Mouse (Mus musculus) layer of hippocampus, adult 11-12 months (tissue): ENCODE results near the gene Cacybp.

Experiments used
- DNase-seq: peaks from one replicate; pipeline ENCODE4 v3.0.0; 2022; ENCODE audit warnings: low spot score

The Cacybp gene

DNA sequence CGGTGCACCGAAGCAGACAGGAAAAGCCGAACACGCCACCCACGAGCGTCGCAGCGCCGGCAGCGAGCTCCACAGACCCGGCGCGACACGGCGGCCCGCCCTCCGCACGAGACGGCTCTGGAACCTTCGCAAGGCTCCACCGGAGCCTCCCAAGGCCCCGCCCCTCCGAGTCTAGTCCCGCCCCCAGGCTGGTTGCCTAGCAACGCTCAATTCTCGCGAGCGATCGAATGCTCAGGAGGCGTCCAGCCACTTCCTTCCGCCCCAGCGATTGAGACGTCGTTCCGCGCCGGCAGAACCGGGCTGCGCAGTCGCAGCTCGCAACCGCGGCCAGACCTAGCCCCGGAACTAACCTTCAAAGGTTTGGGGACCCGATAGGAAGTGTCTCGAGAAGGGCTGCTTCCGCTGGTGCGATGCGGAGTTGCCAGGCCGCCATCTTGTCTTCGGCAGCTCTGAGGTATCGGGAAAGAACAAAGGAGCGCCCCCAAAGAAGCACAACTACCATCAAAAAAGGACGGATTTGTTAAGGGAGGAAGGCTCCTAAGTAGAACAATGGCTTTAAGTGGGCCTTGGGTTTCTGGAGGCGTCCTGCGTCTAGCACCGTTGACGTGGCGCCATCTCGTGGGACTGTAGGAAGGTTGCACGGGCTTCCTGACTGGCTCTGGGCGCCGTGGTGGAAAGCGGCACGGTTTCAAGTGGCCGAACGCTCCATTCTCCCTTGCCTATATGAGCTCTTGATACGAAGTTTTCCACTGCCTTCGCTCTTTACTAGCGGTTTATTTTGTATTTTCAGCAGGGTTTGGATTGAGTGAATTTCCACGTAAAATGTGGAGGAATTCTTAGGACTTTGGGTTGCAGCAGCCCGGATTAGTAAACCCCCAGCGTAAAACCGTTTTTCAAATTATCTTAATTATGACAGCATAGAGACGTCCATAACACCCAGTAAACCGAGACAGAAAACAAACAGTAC lies at the start of gene Cacybp:
Gene Cacybp, minus strand, starts transcription at position 173 of the 967 bp plus-strand sequence.
- peak; percentile 99 for DNase-seq

DNA sequence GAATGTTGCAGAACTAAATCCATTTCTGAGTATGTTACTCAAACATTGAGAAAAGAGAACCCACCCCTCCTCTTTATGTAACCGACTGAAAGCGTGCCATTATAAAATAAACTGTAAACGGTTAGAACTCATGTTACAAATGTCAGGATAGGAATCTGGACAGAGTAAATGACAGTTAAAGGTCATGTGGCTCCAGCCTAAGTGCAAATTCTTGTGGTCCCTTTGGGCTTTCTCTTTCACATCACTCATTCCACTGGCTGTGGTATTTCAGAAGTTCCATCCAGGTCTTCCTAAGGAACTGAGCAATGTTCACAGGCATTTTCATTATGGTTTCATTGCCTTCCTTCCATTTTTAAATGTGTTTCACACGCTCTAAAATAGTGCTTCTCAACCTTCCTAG lies 49.7 kb upstream of the Cacybp start:
- no peak for DNase-seq

DNA sequence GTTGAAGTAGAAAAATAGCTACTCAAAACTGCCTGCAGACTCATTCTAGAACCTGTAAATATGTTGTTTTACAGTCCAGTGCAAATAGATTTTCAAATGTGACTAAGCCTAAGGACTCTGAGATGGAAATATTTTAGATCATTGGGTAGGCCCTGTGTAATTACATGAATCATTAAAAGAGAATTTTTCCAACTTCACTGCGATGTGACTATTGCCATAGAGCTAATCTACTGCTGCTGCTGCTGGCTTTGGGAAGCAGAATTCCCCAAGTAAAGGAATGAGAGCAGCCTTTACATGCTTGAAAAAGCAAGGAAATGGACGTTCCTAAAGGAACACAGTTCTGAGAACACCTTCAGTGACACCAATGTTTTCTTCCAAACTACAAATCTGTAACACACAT lies 49.2 kb upstream of the Cacybp start:
- no peak for DNase-seq

DNA sequence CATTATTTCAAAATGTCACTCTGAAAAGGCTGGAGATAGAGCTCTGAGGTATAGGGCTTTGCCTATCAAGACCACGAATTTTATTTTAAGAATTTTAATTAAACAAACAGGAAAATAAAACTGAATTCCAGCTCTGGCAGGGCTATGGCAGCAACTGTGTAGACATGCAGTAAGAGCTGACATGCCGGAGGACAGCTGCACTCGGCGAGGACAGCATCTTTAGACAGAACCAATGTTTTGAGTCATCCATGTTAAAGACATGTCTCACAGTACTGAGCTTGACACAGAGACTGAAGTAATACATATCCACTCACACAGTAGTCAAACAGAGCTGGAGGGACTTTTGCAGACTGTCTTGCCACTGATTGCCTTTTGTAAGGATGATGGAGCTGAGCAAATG lies 47.9 kb upstream of the Cacybp start:
- DNase-seq: no peak

DNA sequence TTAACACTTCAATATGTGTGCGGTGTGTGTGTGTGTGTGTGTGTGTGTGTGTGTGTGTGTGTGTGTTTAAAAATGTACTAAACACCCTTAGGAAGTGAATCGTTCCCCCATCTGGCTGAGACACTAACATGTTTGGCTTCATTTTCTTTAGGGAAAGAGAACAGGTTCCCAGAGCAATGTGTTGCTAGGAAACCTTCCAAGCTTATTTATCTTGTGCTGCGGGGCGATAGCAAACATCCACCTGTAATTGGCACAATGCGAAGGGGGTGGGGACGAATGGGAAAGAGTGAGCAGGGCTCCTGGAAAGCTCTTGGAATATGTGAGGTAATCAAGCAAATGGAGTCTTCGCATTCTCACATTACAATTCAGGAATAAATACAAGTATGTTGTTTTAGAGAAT lies 47.2 kb upstream of the Cacybp start:
- DNase-seq: no peak

DNA sequence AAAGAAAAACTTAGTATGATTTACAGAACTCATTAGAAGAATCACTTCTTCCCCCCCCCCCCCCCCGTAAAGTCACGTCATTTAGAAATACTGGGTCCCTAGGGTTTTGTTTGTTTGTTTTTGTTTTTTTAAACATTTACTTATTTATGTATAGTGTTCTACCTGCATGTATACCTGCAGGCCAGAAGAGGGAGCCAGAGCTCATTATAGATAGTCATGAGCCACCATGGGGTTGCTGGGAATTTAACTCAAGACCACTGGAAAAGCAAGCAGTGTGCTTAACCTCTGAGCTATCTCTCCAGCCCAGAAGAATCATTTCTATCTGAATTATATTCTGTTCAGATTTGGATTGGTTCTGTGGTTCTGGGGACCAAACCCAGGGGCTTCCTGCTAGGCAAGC lies 40.4 kb upstream of the Cacybp start:
- DNase-seq: no peak

DNA sequence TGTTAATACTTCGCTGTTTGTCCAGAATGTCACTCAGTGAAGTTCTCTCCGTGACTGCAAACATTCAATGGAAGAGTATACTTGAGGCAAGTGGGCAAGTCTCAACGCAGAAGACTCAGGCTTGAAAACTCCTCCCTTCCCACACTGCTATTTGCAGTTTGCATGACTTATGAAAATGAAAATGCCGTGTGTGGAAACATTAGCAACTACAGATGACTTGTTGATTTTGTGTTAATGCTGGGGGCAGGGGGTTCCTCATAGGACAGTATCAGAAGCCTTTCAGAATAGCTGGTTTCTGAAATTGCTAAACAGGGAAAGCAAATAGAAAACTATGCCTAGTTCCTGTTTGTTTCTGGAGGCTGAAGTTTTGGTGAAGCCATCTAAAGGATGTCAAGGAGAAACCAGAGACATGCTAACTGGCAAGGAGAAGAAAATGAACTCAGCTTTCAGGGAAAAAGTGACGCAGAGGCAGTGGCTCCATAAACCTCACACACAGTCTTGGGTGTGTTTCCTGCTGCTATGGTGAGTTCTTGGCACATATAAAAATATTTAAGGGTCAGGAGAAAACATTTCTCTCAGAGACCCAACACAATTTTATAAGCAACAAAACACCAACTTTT lies 38.8 kb upstream of the Cacybp start:
- no peak for DNase-seq

DNA sequence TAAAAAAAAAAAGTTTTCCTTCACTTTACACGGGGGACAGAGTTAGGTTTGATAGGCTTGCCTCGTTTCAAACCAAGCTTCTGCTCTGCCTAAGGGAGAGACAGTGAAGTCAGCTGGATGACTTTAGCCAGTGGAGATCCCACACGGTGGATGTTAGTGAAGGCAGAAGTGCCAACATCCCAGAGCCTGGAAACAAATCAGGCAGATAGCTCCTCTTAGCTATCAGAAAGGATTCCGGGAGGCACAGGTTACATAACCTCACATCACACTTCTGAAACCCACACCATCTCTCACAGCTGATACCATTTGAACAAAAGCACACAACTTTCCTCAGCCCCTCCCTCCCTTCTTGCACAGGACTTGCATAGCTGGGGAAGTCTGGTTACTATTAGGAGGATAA lies 38.1 kb upstream of the Cacybp start:
- no peak for DNase-seq

DNA sequence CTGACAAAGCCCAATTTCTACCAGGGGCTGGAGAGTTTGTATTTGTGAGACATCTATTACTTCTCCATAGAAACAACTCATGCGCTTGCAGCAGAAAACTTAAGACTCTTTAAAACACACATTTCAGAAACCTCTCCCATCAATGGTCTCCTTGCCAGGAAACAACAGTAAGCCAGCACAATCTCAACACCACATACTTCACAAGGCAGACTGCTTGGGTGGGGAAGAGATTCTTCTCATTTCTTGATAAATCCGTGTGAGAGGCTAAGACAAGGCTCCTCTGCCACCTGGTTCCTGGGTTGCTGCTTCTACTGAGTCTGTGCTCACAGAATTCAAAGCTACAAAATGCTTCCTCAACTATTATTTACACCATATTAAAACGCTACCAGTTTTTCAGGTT lies 37.1 kb upstream of the Cacybp start:
- no peak for DNase-seq

DNA sequence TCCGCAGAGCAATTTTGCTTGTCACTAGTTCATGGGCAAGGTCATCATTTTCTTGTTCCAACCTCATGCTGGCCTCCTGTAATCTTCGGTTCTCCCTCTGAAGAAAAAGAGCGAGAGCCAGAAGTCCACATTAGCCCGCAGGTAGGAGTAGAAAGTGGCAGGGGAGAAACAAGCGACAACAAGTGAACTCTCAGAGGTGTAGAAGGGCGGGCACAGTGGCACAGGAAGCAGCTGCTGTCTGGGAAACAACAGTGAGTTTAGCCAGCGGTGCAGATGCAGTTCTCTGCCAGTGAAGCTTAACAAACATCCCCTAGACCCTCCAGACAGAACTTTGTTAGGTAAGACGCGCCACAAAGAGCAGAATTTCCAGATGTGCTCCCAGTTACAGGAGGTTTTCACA lies 34.8 kb upstream of the Cacybp start:
- no peak for DNase-seq

DNA sequence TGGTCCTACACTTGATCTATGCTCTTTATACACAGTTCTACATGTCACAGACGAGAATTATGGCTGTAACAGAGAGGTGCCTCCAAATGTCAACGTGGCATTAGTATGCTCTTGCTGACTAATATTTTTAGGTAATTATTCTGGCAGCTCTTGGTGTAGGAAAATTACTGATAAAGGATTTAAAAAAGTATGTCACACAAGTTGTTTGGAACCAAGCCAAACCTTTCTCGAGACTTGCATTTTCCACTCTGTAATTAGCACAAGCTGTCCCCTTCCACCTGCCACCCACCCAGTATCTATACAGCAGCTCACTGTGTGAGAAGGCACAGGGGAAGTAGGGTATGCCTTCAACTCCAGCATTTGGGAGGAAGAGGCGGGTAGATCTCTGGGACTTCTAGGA lies 34.2 kb upstream of the Cacybp start:
- DNase-seq: peak; percentile 23

DNA sequence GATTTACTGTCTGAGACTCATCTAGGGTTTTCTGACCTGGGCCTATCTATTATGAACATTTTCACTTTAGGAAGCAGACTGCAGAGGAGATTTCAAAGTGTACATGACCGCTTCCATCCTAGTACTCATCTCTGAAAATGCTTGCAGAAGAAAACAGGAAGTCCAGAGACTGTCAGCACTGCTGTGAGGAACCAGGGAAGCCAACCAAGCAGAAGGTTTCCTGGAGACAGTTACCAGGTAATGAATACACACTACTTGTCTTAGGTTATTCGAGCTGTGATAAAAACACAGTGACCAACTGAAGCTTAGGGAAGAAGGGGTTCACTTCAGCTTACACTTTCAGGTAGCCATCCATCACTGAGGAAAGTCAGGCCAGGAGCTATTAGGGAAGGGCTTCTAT lies 33.3 kb upstream of the Cacybp start:
- DNase-seq: no peak

DNA sequence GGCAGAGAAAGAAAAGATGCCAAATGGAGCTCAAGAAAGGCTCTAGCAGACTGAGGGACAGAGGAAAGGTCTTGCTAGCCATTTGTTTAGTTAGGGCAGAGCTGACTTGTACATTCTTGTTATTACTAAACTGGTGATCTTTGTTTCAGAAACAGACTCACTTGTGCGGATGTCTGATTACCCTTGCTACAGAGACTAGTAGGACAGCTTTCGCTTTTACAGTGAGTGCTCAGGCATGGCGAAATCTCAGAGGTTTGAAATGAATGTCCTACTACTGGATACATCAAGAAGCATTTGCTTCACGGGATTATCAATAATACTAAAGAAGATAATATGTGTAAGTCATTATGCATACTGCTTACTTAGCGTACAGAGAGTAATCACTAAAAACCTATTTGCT lies 32.0 kb upstream of the Cacybp start:
- DNase-seq: no peak

DNA sequence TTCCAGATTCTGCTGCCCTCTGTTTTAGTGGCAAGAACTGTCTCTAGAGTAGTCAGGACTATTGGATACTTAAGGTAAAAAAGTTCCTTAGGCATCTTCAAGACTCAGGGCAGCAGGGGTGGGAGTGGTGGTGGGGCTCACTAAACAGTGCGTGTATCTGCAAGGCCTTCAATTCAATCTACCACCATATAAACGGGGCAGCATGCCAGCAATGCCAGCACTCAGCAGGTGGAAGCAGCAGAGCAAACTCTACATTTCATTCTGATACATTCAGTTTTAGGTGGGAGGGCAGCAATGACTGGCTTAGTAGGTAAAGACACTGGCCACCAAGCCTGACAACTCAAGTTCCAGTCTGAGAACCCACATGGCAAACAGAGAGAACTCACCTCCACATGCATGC lies 27.4 kb upstream of the Cacybp start:
- no peak for DNase-seq

DNA sequence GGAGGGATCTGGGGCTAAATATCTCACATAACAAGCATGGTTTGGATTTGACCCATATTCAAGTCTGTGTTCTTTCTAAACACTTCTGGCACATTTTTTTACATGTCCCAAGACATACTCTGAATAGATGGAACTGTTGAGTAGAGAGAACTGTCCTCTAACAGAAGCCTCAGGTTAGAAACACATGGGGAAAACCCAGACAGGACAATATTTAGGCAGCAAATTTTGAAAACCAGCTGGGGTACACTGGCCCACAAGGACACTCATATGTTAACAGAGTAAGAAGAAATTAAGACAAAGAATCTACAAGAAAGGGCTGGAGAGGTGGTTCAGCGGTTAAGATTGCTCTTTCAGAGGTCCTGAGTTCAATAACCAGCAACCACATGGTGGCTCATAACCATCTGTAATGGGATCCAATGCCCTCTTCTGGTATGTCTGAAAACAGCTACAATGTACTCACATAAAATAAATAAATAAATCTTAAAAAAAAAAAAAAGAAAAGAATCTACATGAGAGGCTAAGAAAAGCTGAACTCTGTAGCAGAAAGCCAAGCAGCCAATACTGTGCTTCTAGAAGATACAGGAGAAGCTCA lies 26.3 kb upstream of the Cacybp start:
- DNase-seq: no peak

DNA sequence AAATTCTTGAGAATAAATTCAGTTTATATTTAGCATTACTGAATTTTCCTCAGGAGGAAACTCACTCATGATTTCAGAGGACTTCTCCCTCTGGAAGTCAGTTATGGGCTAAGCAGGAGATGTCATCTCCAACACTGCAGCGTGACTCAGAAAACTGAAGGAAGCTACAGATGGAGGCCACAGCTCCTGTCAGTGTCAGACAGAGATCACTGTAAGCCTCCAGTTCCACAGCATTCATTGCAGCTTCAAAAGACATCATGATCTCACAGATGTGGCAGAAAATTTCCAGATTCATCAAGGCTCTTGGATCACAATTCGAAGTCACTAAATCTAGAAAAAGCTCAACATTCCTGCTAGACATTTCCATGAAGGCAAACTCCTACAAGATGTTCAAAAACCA lies 25.3 kb upstream of the Cacybp start:
- DNase-seq: no peak

DNA sequence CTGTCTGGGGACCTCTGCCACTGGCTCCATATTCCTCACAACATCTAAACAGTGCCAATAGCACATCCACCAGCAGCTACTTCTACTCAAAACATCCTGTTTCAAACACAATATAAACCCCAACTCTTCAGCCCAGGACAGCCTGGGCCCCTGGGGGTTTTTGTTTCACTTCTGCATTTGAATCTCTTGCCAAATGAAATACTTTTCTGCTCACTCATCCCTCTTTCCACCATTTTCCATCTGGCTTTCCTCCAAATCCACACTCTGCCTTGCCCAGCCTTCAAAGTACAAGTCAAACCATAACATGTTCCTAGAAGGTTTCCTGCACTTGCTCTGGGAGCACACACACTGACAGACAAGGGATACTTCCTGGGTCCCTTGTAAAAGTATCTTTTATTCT lies 21.2 kb upstream of the Cacybp start:
- DNase-seq: no peak

DNA sequence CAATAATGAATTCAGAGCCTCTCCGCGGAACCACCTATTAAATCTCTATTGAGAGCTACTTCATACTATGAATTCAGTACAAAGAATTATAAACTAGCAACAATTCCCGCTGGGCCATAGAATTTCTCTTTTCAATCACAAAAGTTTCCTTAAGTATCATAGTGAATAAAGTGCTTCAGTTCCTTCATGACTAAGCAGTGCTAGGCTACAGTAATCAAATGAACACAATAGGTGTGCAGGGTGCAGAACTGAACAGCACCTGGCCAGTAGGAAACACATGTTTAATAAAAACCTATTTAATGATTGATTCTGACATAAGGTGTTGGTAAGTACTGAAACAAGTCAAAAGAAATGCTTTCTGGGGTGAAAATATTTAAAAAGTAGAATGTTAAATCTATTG lies 19.4 kb upstream of the Cacybp start:
- DNase-seq: no peak

DNA sequence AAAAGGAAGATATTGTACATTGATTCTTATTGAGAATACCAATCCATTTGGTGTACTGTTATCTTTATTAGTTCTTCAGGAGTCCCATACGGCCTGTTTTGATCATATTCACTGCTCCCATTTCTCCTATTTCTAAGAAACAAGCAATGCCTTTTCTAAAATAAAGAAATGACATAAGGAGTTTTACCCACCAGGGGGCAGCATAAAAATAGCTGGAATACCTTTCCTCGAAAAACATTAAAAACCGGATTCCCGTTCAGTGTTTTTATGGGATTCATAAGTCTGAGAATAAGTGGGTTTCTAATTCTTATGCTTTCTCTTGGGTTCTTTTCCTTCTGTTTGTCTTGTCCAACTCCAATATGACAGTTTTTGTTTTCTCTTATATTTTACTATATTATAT lies 18.3 kb upstream of the Cacybp start:
- peak; percentile 51 for DNase-seq

DNA sequence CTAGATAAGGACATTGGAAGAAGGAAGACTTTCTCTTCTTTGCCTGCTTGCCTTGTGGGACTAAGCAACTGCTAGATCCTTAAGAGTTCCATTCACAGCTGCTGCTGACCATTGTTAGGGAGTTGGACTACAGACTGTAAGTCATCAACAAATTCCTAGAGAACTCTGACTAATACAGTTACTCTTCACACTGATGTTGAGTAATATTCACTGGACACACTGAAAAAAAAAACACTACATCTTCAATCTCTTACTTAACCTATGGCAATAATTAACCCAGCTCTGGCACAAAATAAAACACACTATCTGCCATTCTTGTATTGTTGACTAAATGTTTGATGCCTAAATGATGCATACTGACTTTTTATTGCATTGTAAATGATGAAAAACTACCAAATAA lies 15.2 kb upstream of the Cacybp start:
- no peak for DNase-seq

DNA sequence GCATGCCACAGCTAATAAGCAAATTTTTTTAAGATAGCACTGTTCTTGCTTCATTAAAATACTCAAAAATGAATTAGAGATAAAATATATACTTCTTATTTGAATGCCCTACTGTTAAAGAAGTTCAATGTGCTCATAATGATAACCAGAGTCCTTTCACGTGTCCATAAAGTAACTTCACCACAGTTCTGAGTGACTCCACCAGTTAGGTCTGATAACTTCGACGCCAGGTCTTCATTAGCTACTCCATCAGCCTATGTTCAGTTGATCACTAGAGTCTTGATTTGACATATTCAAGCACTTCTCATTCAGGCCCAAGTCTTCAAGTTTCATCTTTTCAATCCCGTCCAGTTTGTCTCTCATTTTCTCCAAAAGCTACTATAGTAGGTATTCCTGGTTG lies 14.5 kb upstream of the Cacybp start:
- no peak for DNase-seq

DNA sequence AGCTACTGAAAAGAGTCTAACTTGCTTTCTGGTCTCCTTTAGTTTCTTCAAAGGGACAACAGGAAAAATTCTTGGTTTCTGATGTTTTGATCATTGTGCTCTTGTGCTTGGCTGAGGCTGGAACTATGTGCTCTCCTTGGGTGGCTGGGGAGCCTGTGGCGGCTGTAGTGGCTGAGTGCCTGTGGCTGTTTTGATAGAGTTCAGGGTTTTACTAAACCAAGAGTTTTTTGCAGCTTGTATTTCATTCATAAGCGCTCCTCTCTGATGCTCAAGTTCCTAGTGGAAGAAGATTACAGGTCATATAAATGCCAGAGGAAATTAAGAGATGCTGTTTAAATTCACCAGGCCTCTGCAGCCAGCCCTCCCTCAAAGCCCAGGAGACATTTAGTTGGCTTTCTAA lies 11.4 kb upstream of the Cacybp start:
- no peak for DNase-seq

DNA sequence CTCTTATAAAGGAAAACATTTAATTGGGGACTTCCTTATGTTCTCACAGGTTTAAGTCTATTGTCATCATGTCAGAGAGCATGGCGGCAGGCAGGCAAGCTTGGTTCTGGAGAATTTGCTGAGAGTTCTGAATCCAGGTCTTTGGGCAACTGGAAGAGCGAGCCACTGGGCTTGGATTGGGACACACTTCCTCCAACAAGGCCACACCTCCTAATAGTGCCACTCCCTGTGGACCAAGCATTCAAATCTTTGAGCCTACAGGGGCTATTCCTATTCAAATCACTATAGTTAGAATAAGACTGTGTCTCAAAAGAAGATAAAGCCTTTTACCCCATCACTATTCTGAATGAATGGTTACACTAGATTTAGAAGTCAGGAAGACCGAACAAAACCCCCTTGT lies 5.2 kb upstream of the Cacybp start:
- DNase-seq: no peak
